Mouse (Mus musculus) heart, postnatal 36 days (tissue): ENCODE measurements around the gene Mageb5. TPM values are rescaled to one million over a fixed set of nuclear protein-coding genes. Genes with fewer than 3 reads are reported as not detected.
"Not testable (repeated sequence)": the region's sequence is repeated elsewhere in the genome, so short reads cannot be mapped to it uniquely, and the experiment has no call there.

ENCODE experiments used
- DNase-seq, 2 experiments: peaks; one replicate each; pipeline ENCODE4 v3.0.0; 2021 to 2022
- intact Hi-C: fragments of 180-260 bp; cut with DNase I; formaldehyde crosslinking; loops from one replicate; pipeline ENCODE4 v1.15.1; 2025
- total RNA-seq, 2 experiments: library from RNA; stranded (reverse); gene quantifications; 2 replicates each; pipeline ENCODE4 v1.2.3; 2021

The Mageb5 gene
- not detected for total RNA-seq

GRCm38 (mm10) chrX:91782918-91783317 lies at the start of gene Mageb5:
Gene Mageb5, minus strand, starts transcription at chrX:91783018.
- intact Hi-C loops, DNase-seq: not testable (repeated sequence)

GRCm38 (mm10) chrX:91759591-91760226 lies 23.1 kb downstream of the Mageb5 start:
- intact Hi-C loops, DNase-seq: not testable (repeated sequence)

Other genes starting within 250 kb of the Mageb5 start
- not detected for gene 1700084M14Rik, start 207.1 kb downstream of the Mageb5 start, total RNA-seq
- gene Gm14781, start 150.8 kb downstream of the Mageb5 start, total RNA-seq: not detected
- gene Mageb1, start 233.3 kb upstream of the Mageb5 start, total RNA-seq: not detected